Comparison of ENCODE assay signal across 10 mouse cellular contexts in the genomic region with DNA sequence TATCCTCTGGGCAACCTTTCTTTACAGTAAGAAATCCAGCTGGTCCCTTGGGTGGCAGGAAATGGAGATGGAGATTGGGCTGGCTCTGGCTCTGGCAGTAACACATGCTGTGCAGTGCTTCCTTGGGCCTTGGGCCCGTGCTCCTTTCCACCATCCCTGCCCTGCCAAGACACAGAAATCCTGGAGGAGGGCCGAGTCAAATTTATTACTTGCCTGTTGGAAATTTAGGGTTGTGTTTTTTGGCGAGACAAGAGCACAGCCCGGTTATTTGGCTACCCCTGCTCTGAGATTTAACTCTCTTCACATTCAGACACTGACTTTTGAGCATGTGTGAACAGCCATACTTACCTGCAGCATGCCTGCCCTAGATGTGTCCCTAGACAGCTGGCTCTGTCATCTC. TPM values are rescaled to one million over a fixed set of nuclear protein-coding genes. Genes with fewer than 3 reads are reported as not detected.
DNase-seq lines count a peak whose midpoint lies in the region; ATAC-seq lines count a peak whose summit lies in the region.
"Had no signal": no experiment of that assay in that cellular context is flagged by ENCODE, and none has a peak within 500 bp of the region (broad histone marks: within the 10 kb centered on the region; RNA-seq: fewer than 3 reads in every experiment).

No protein-coding gene starts in this region.

- no peaks in the 10 kb centered on the region for H3K9me3 ChIP-seq in megakaryocyte, embryonic 14.5 days
- H3K9me3 ChIP-seq in forebrain, embryonic 10.5 days = no peaks in the 10 kb centered on the region
- H3K9me3 ChIP-seq: embryonic facial prominence, embryonic 12.5 days had no signal

- H3K27ac ChIP-seq in forebrain, embryonic 10.5 days = no peak overlapping the region
- H3K27ac ChIP-seq: embryonic facial prominence, embryonic 12.5 days had no signal

- no peaks in the 10 kb centered on the region for H3K27me3 ChIP-seq in megakaryocyte, embryonic 14.5 days (replicated peaks)
- no peaks in the 10 kb centered on the region for H3K27me3 ChIP-seq in forebrain, embryonic 10.5 days (ENCODE audit: poor library complexity, severe bottlenecking)
- H3K27me3 ChIP-seq: embryonic facial prominence, embryonic 12.5 days; Patski had no signal

- intact Hi-C loops in heart, postnatal 10 days (cut with DNase I) = no loop called here

- H3K4me3 ChIP-seq in megakaryocyte, embryonic 14.5 days (replicated peaks) = peak overlapping the region; percentile 53
- no peak overlapping the region for H3K4me3 ChIP-seq in forebrain, embryonic 10.5 days
- H3K4me3 ChIP-seq: embryonic facial prominence, embryonic 12.5 days had no signal

- H3K36me3 ChIP-seq in megakaryocyte, embryonic 14.5 days (replicated peaks; ENCODE audit: low read length) = peaks cover 2% of the 10 kb centered on the region
- no peaks in the 10 kb centered on the region for H3K36me3 ChIP-seq in forebrain, embryonic 10.5 days (replicated peaks)
- H3K36me3 ChIP-seq: embryonic facial prominence, embryonic 12.5 days had no signal

- peak; percentile 79 for DNase-seq in cerebellum, adult 9-11 months
- DNase-seq in heart, postnatal 10 days = peak; percentile 74 to 77
- DNase-seq in ovary, postnatal 36 days (ENCODE audit: low spot score) = peak; percentile 36
- DNase-seq in thymus, postnatal 10 days (ENCODE audit: low spot score in 2 of 2) = no peak
- no peak for DNase-seq in forebrain, embryonic 10.5 days (ENCODE audit: extremely low spot score, low spot score)
- DNase-seq in frontal cortex, adult 2 months (ENCODE audit: extremely low spot score in 1 of 2, low spot score in 1 of 2) = no peak

- peaks cover 45% of the 10 kb centered on the region for H3K4me1 ChIP-seq in megakaryocyte, embryonic 14.5 days
- peaks cover 12% of the 10 kb centered on the region for H3K4me1 ChIP-seq in forebrain, embryonic 10.5 days
- H3K4me1 ChIP-seq: embryonic facial prominence, embryonic 12.5 days had no signal

- 88% methylated on average over 4 of the region's 4 CpGs for WGBS in forebrain, embryonic 10.5 days

- ATAC-seq in megakaryocyte, adult 5-6 weeks (ENCODE audit: poor library complexity, severe bottlenecking) = no peak
- ATAC-seq: Patski had no signal

RNA-seq across cellular contexts. Expression of a gene that starts 56.8 kb away (rescaled TPM):
- 15.7 and 33.1 TPM in 2 replicates for polyA plus RNA-seq in megakaryocyte, embryonic 14.5 days (2012; ENCODE audit: insufficient read depth, low replicate concordance)
- 13.9 and 15.3 TPM in 2 replicates for total RNA-seq in megakaryocyte, adult 5-6 weeks (2015)
- total RNA-seq in megakaryocyte, adult 5-6 weeks (2017) = 11.6 and 15.5 TPM in 2 replicates
- 10 to 100 TPM; 10.8 to 11.3 TPM for total RNA-seq in heart, postnatal 10 days (2021)
- 18.4 and 20.1 TPM in 2 replicates for polyA plus RNA-seq in forebrain, embryonic 10.5 days (2016; fragmentation: Nextera tagmentation; extraction: Ambion mirVana)
- 39.4 and 39.6 TPM in 2 replicates for polyA plus RNA-seq in frontal cortex, adult 2 months (2012; rRNA removed)

Comparison
In these comparisons a context has a peak if more than half of its experiments do, and no peak if none do; other contexts are left out.
1. DNase-seq: peak in cerebellum, adult 9-11 months (single experiment), heart, postnatal 10 days (2 of 2) and ovary, postnatal 36 days (single experiment); none in thymus, postnatal 10 days (0 of 2), forebrain, embryonic 10.5 days (single experiment) and frontal cortex, adult 2 months (0 of 2).